Mouse (Mus musculus): ENCODE measurements around the gene Tspan3.

The Tspan3 gene

GRCm38 (mm10) chr9:56165377-56165776 is at the start of gene Tspan3:
Tspan3 (minus strand) TSS chr9:56165477.
- in situ Hi-C loops (cut with MboI; ENCODE audit: low pct_unique_long_range_greater_than_20kb in 1 of 2, low sequenced_read_pairs in 2 of 2, unreplicated experiment in 1 of 2) = no loop called here

GRCm38 (mm10) chr9:56213451-56214291 is 48.4 kb upstream of the Tspan3 start:
- in situ Hi-C loops (cut with MboI; ENCODE audit: low pct_unique_long_range_greater_than_20kb in 1 of 2, low sequenced_read_pairs in 2 of 2, unreplicated experiment in 1 of 2) = loop anchor here (10.0 to 25.0 kb wide), 2 partner anchors 341 to 349 kb away; no protein-coding TSS in a partner anchor

DNA sequence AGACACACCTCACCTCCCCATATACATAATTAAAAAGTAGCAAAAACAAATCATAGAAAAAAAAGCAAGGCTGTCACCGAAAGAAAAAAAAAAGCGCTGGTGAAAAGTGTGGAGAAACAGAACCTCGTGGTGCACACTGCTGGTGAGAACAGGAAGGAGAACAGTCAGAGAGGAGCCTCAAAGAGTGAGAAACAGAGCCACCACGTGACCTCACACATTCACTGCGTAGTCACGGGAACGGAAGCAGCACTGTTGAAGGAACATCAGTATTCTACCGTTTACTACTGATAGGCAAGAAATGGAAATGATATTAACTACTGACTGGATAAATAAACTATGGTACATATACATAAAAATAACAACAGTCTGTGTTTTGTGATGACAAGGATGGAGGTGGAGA is 43.5 kb upstream of the Tspan3 start:
- in situ Hi-C loops (cut with MboI; ENCODE audit: low pct_unique_long_range_greater_than_20kb in 1 of 2, low sequenced_read_pairs in 2 of 2, unreplicated experiment in 1 of 2) = loop anchor here in 1 of 2 experiments (25.0 kb wide), 1 partner anchor 353 kb away; no protein-coding TSS in a partner anchor

- in situ Hi-C loops (cut with MboI; ENCODE audit: low pct_unique_long_range_greater_than_20kb in 1 of 2, low sequenced_read_pairs in 2 of 2, unreplicated experiment in 1 of 2) = loop anchor here in 1 of 2 experiments (25.0 kb wide), 1 partner anchor 355 kb away; no protein-coding TSS in a partner anchor
These were observed 42.2 kb upstream of the Tspan3 start for GRCm38 (mm10) chr9:56207516-56207915.

DNA sequence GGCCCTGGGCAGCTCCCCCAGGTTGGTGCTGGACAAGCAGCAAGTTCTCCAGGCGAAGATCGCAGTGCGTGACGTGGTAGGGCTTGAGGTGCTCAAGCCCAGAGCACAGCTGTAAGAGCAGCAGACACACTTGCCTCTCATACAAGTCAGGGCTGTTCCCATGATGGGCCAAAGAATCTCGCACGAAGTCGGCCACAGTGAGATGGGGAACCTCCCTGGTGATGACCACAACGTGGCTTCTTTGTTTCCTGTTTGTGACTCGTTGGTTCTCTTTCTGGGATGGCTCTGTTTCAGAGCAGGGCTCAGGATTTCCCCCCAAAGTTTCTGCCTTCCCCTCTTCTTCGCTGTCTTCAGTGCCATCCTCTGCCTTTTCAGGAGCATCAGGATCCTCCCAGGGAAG is 41.8 kb upstream of the Tspan3 start:
- in situ Hi-C loops (cut with MboI; ENCODE audit: low pct_unique_long_range_greater_than_20kb in 1 of 2, low sequenced_read_pairs in 2 of 2, unreplicated experiment in 1 of 2) = loop anchor here in 1 of 2 experiments (25.0 kb wide), 1 partner anchor 355 kb away; no protein-coding TSS in a partner anchor

- in situ Hi-C loops (cut with MboI; ENCODE audit: low pct_unique_long_range_greater_than_20kb in 1 of 2, low sequenced_read_pairs in 2 of 2, unreplicated experiment in 1 of 2) = loop anchor here in 1 of 2 experiments (25.0 kb wide), 1 partner anchor 357 kb away; no protein-coding TSS in a partner anchor
These were observed 40.1 kb upstream of the Tspan3 start for GRCm38 (mm10) chr9:56205336-56205735.

DNA sequence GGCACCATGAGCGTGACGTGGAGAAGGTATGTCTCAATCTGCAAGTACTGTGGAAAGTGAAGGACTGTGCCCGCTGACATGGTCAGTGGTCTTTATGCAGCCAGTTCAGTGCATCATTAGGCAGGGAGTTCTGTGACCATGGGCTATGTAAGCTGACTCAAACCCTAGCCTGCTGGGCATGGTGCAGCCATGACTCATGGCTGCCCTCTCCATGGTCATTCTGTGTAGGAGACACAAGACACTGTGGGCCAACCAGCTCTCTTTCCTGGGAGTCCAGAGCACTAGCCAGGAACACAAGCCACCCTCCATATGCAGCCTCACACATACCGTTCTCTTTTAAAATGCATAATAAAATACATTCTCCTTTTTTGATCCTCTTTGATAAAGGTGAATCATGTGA is 39.0 kb upstream of the Tspan3 start:
- in situ Hi-C loops (cut with MboI; ENCODE audit: low pct_unique_long_range_greater_than_20kb in 1 of 2, low sequenced_read_pairs in 2 of 2, unreplicated experiment in 1 of 2) = loop anchor here in 1 of 2 experiments (25.0 kb wide), 1 partner anchor 358 kb away; no protein-coding TSS in a partner anchor

GRCm38 (mm10) chr9:56200645-56201314 is 35.5 kb upstream of the Tspan3 start:
- in situ Hi-C loops (cut with MboI; ENCODE audit: low pct_unique_long_range_greater_than_20kb in 1 of 2, low sequenced_read_pairs in 2 of 2, unreplicated experiment in 1 of 2) = loop anchor here in 1 of 2 experiments (25.0 kb wide), 1 partner anchor 362 kb away; no protein-coding TSS in a partner anchor

- in situ Hi-C loops (cut with MboI; ENCODE audit: low pct_unique_long_range_greater_than_20kb in 1 of 2, low sequenced_read_pairs in 2 of 2, unreplicated experiment in 1 of 2) = loop anchor here in 1 of 2 experiments (25.0 kb wide), 1 partner anchor 362 kb away; no protein-coding TSS in a partner anchor
These were observed 34.9 kb upstream of the Tspan3 start for GRCm38 (mm10) chr9:56200200-56200599.

DNA sequence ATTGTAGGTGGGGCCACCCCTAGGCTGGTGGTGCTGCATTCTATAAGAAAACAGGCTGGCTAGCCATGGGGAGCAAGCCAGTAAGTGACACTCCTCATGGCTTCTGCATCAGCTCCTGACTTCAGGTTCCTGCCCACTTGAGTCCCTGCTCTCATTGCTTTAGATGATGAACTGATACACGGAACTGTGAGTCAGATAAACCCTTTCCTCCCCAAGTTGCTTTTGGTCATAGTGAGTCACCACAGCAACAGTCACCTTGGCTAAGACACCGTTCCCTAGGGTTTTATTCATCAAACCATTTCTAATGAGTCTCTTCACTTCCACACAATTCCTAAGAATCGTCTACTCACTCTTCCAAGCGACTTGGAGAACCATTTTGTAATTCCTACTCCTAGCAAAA is 31.6 kb upstream of the Tspan3 start:
- in situ Hi-C loops (cut with MboI; ENCODE audit: low pct_unique_long_range_greater_than_20kb in 1 of 2, low sequenced_read_pairs in 2 of 2, unreplicated experiment in 1 of 2) = no loop called here

- in situ Hi-C loops (cut with MboI; ENCODE audit: low pct_unique_long_range_greater_than_20kb in 1 of 2, low sequenced_read_pairs in 2 of 2, unreplicated experiment in 1 of 2) = no loop called here
These were observed 29.9 kb upstream of the Tspan3 start for GRCm38 (mm10) chr9:56195193-56195592.

DNA sequence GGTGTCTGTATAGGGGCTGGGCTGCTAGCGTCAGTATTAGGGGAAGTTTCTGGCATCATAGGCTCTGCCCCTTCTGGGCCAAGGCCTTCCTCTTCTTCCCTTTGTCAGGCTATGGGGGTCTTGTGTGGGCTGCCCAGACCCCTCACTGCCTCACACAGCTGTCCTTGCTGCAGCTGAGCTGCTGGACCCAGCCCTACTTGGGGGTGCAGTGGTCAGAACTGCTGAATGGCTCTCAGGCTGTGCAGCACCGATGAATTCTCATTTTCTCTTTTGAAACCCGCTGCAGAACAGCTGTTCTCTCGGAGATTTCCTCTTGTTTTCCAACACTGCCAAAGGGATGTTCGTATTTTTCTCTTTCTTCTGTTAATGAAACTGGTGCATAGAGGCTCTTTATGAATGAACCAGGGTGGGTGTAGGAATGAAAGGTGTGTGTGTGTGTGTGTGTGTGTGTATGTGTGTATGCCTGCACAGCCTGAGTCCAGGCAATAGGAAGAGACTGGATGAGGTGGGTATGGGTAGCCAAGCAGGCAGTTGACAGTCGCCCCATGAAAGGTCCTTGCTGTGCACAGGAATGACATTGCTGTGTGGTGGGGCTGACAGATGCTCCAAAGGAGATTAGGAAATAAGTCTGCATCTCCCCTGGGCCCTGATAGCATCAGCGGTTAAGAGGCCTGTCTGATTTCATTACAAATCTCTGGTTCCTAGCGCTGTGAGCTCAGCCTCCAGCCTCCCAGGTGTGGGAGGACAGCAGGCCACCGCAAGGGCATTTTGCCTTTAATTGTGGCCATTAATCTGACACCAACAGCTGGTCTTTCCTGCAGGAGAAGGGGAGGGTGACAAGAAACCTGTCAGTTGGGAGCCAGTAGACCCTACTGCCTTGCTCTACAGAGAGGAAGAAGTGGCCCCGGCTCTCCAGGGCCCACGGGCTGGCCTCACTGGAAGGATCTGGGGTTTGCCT is 26.5 kb upstream of the Tspan3 start:
- in situ Hi-C loops (cut with MboI; ENCODE audit: low pct_unique_long_range_greater_than_20kb in 1 of 2, low sequenced_read_pairs in 2 of 2, unreplicated experiment in 1 of 2) = no loop called here

GRCm38 (mm10) chr9:56180118-56180781 is 15.0 kb upstream of the Tspan3 start:
- in situ Hi-C loops (cut with MboI; ENCODE audit: low pct_unique_long_range_greater_than_20kb in 1 of 2, low sequenced_read_pairs in 2 of 2, unreplicated experiment in 1 of 2) = no loop called here

- in situ Hi-C loops (cut with MboI; ENCODE audit: low pct_unique_long_range_greater_than_20kb in 1 of 2, low sequenced_read_pairs in 2 of 2, unreplicated experiment in 1 of 2) = no loop called here
These were observed 14.3 kb upstream of the Tspan3 start for GRCm38 (mm10) chr9:56179416-56180117.

DNA sequence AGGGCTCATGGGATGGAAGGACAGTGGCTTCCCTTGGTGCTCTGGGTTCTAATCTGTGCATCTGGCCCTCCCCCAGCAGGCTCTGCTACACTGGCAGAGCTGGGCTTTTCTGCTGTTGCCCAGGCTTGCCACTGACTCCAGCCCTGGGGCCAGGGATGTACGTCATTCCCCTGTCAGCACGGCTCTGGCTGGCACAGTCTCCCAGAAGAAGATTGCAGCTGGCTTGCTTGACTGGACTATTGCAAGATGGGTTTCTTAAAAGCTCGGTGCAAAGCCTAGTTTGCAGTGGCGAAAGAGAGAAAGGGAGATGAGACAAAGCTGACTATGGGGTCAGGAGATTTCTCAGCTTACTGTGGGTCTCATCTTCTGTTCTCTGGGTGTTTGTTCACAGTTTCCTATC is 12.1 kb upstream of the Tspan3 start:
- in situ Hi-C loops (cut with MboI; ENCODE audit: low pct_unique_long_range_greater_than_20kb in 1 of 2, low sequenced_read_pairs in 2 of 2, unreplicated experiment in 1 of 2) = no loop called here

DNA sequence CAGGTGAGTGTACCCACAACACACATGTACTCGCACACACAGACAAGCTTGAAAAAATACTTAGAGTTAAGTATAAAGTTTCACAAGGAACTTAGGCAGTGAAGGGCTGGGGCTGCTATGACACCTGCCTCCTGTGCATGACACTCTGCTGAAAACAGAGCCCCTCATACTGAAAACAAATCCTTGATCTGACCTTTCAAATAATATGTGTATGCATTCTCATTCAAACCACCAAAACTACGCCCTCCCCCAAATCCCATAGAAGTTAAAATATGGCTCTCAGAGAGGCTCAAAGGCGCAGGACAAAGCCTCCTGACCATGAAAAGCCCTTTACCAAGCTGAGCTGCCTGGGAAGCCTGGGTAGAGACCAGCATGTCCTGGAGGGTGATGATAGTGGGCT is 10.0 kb upstream of the Tspan3 start:
- in situ Hi-C loops (cut with MboI; ENCODE audit: low pct_unique_long_range_greater_than_20kb in 1 of 2, low sequenced_read_pairs in 2 of 2, unreplicated experiment in 1 of 2) = no loop called here

DNA sequence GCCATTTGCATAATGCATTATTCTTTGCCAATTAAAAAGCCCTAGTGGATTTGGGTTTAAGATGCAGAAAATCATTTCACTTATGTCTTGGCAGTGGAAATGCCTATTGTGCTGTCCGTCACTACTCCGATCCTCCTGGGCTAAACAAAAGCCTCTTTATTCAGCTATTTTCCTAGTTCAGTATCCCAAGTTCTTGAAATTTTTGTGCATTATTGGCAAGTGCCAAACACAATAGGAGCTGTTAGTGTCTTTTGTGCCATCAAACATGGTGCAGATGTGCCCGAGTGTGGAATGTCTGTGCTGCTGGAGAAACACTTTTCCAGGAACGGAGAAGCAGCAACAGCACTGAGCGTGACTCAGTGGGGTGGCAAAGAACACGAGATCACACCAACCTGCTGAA is 2.4 kb upstream of the Tspan3 start:
- in situ Hi-C loops (cut with MboI; ENCODE audit: low pct_unique_long_range_greater_than_20kb in 1 of 2, low sequenced_read_pairs in 2 of 2, unreplicated experiment in 1 of 2) = no loop called here
